ENCODE assay signal across 8 mouse cellular contexts in genomic region chr1:35935099-35935651, GRCm38 (mm10).
A peak's percentile ranks its signal among the peaks of the same experiment; 100 is the strongest.
DNase-seq lines count a peak whose midpoint lies in the region.

No protein-coding gene starts in this region.

- peak; percentile 55 for DNase-seq in right cerebral cortex, adult 18-20 months
- DNase-seq in right cerebral cortex, postnatal 14 days, result no peak
- peak; percentile 95 for DNase-seq in heart, adult 11 months
- peak; percentile 4 to 32 for DNase-seq in left cerebral cortex, adult 8-10 months (ENCODE audit: low spot score in 2 of 2)
- peak; percentile 85 for DNase-seq in telencephalon, adult 2 months (ENCODE audit: low read depth, low spot score)
- no peak for DNase-seq in cerebellum, adult 8-10 months
- no peak for DNase-seq in adrenal gland, adult (ENCODE audit: inconsistent age in 2 of 2, low spot score in 1 of 2)
- no peak for DNase-seq in adrenal gland, adult 18-20 months (ENCODE audit: low spot score in 2 of 2)

Comparison
In these comparisons a context has a peak if more than half of its experiments do, and no peak if none do; other contexts are left out.
1. DNase-seq: peak in right cerebral cortex, adult 18-20 months (single experiment), heart, adult 11 months (single experiment), left cerebral cortex, adult 8-10 months (2 of 2) and telencephalon, adult 2 months (single experiment); none in right cerebral cortex, postnatal 14 days (single experiment), cerebellum, adult 8-10 months (single experiment), adrenal gland, adult (0 of 2) and adrenal gland, adult 18-20 months (0 of 2).